Mouse (Mus musculus): ENCODE measurements around the gene B230307C23Rik.
"Not testable (repeated sequence)": the region's sequence is repeated elsewhere in the genome, so short reads cannot be mapped to it uniquely, and the experiment has no call there.

B230307C23Rik gene

GRCm38 (mm10) chr16:97996616-97997382 lies at the start of gene B230307C23Rik:
Gene B230307C23Rik, plus strand, starts transcription at chr16:97997315.
- peak; percentile 87 for DNase-seq (ENCODE audit: extremely low read depth, low read depth)

GRCm38 (mm10) chr16:97948836-97949235 lies 48.3 kb upstream of the B230307C23Rik start:
- DNase-seq (ENCODE audit: extremely low read depth, low read depth) = no peak

- DNase-seq (ENCODE audit: extremely low read depth, low read depth) = no peak
Measured at GRCm38 (mm10) chr16:97950061-97950460, 47.1 kb upstream of the B230307C23Rik start.

DNA sequence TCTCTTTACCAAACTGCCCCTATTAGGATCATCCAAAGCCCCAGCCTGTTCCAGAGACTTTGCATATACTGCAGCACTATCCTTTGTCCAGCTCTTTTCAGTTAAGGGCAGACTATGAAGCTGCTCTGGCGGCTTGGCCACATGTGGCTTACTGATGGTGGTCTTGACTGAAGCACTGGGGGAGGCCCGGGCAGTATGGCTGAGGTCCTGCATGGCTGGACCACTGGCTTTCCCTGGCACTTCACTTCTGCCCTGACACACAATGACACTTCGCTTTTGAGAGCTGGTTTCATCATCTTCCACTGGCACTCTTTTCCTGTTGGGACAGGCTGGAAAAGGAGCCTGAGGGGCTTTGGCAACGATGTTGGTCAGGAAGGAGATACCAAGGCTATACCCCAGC lies 44.7 kb upstream of the B230307C23Rik start:
- DNase-seq (ENCODE audit: extremely low read depth, low read depth) = no peak

- no peak for DNase-seq (ENCODE audit: extremely low read depth, low read depth)
Measured at GRCm38 (mm10) chr16:97952801-97953200, 44.3 kb upstream of the B230307C23Rik start.

DNA sequence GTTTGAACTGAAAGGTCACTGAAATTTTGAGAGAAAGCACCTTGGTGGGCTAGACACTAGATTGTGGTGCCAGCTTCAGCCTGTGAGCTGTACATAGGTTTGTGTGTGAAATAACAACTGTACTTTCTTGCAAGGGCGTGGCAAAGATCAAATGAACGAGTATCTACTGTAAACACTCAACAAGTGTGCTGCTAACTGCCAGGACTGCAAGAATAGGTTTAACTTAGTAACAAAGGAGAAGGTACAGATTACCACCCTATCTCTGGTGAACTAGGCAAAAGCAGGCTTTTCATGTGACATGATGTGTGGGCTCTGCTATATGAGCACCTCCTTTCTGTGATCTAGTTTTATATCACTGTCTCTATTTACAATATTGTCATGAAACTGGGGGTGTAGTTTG lies 43.8 kb upstream of the B230307C23Rik start:
- no peak for DNase-seq (ENCODE audit: extremely low read depth, low read depth)

GRCm38 (mm10) chr16:97956011-97956410 lies 41.1 kb upstream of the B230307C23Rik start:
- no peak for DNase-seq (ENCODE audit: extremely low read depth, low read depth)

GRCm38 (mm10) chr16:97957626-97958025 lies 39.5 kb upstream of the B230307C23Rik start:
- peak; percentile 26 for DNase-seq (ENCODE audit: extremely low read depth, low read depth)

DNA sequence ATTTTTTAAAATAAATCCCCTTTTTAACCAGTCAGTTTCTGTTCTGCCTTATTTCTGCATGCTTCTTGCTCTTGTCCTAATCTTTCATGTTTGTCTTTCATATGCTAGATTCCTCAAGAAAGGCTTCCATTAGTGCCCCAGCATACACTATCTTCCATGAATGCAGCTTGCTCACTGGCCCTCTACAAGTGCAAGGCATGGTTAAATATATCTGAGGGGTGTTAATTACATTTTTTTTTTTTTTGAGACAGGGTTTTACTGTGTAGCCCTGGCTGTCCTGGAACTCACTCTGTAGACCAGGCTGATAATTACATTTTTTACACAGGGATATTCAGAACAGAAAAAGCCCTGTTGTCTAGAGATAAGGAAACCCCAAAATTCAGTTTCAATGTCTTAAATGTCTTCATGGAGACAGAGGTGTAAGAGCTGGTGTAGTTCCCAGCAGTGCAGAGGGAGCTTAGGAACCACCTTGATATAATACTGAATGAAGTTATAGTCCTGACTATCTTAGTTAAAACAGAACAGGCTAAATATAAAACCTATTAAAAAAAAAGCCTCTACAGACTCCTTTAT lies 38.6 kb upstream of the B230307C23Rik start:
- DNase-seq (ENCODE audit: extremely low read depth, low read depth) = peak; percentile 62

GRCm38 (mm10) chr16:97960348-97960747 lies 36.8 kb upstream of the B230307C23Rik start:
- peak; percentile 26 for DNase-seq (ENCODE audit: extremely low read depth, low read depth)

GRCm38 (mm10) chr16:97961381-97962150 lies 35.5 kb upstream of the B230307C23Rik start:
- peak; percentile 16 for DNase-seq (ENCODE audit: extremely low read depth, low read depth)

GRCm38 (mm10) chr16:97962151-97962948 lies 34.8 kb upstream of the B230307C23Rik start, which contains the start of the genes C2cd2 and Zbtb21:
Gene C2cd2, minus strand, starts transcription at chr16:97962598.
Gene Zbtb21, minus strand, starts transcription at chr16:97962622.
- DNase-seq (ENCODE audit: extremely low read depth, low read depth) = peak; percentile 79

- no peak for DNase-seq (ENCODE audit: extremely low read depth, low read depth)
Measured at GRCm38 (mm10) chr16:97963956-97964540, 33.1 kb upstream of the B230307C23Rik start.

- no peak for DNase-seq (ENCODE audit: extremely low read depth, low read depth)
Measured at GRCm38 (mm10) chr16:97977277-97977676, 19.8 kb upstream of the B230307C23Rik start.

GRCm38 (mm10) chr16:97977722-97978121 lies 19.4 kb upstream of the B230307C23Rik start:
- no peak for DNase-seq (ENCODE audit: extremely low read depth, low read depth)

- no peak for DNase-seq (ENCODE audit: extremely low read depth, low read depth)
Measured at GRCm38 (mm10) chr16:97981362-97981761, 15.8 kb upstream of the B230307C23Rik start.

DNA sequence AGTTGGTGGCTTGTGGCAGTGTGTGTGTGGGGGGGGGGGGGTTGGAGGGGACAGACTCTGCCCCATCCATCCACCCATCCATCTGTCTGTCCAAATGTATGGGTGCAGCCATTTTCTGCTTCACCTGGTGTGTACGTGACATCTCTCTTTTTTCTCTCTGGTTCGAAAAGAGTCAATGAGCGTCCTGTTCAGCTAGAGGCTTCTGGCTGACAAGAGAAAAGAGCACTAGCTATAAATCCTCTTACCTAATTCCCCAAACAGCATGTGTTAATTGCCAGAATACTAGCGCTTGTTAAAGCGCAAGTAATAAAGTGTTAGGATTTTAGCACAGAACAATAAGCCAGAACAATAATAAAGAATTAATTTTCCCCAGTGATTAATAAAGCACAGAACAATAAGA lies 12.5 kb upstream of the B230307C23Rik start:
- DNase-seq (ENCODE audit: extremely low read depth, low read depth) = no peak

DNA sequence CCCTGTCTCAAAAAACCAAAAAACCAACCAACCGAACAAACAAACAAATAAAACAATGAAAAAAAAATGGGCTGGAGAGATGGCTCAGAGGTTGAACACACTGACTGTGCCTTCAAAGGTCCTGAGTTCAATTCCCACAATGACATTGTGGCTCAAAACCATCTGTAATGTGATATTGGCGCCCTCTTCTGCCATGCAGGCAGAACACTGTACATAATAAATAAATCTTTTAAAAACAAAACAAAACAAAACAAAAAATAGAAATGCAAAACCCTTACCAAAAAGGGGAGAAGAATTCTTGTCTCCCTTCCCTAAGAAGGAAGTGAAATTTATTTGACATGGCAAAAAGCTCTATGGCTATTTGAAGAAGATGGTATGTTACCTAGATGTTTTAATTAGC lies 5.6 kb upstream of the B230307C23Rik start:
- DNase-seq (ENCODE audit: extremely low read depth, low read depth) = no peak

- DNase-seq (ENCODE audit: extremely low read depth, low read depth) = not testable (repeated sequence)
Measured at GRCm38 (mm10) chr16:97992477-97992876, 4.6 kb upstream of the B230307C23Rik start.

- peak; percentile 68 for DNase-seq (ENCODE audit: extremely low read depth, low read depth)
Measured at GRCm38 (mm10) chr16:97995849-97996615, 1.1 kb upstream of the B230307C23Rik start.
